Mouse (Mus musculus): ENCODE data around the gene Gm14139.
"Not testable (repeated sequence)": the region's sequence is repeated elsewhere in the genome, so short reads cannot be mapped to it uniquely, and the experiment has no call there.

The Gm14139 gene

GRCm38 (mm10) chr2:150181570-150181999, at the start of gene Gm14139:
TSS of gene Gm14139 (plus strand) at chr2:150181755.
- DNase-seq = not testable (repeated sequence)

GRCm38 (mm10) chr2:150132002-150132401, 49.6 kb upstream of the Gm14139 start:
- not testable (repeated sequence) for DNase-seq

- DNase-seq = no peak
Measured at GRCm38 (mm10) chr2:150132773-150133172, 48.8 kb upstream of the Gm14139 start.

- peak; percentile 85 for DNase-seq
Measured at GRCm38 (mm10) chr2:150136435-150136897, 45.1 kb upstream of the Gm14139 start, which contains the start of gene Zfp120. TSS of gene Zfp120 (minus strand) at chr2:150136708.

GRCm38 (mm10) chr2:150166703-150167102, 14.9 kb upstream of the Gm14139 start:
- DNase-seq = no peak

GRCm38 (mm10) chr2:150173833-150174232, 7.7 kb upstream of the Gm14139 start:
- DNase-seq = no peak

GRCm38 (mm10) chr2:150179579-150179978, 2.0 kb upstream of the Gm14139 start, which contains the start of gene Gm10770:
TSS of gene Gm10770 (minus strand) at chr2:150179679.
- DNase-seq = not testable (repeated sequence)

- DNase-seq = not testable (repeated sequence)
Measured at GRCm38 (mm10) chr2:150181046-150181445, 509 bp upstream of the Gm14139 start.

- peak; percentile 43 for DNase-seq
Measured at GRCm38 (mm10) chr2:150217600-150218362, 36.2 kb downstream of the Gm14139 start, which contains the start of gene Zfp937. TSS of gene Zfp937 (plus strand) at chr2:150218073.

- DNase-seq = not testable (repeated sequence)
Measured at GRCm38 (mm10) chr2:150218363-150218725, 36.8 kb downstream of the Gm14139 start.

- DNase-seq = not testable (repeated sequence)
Measured at GRCm38 (mm10) chr2:150223263-150223662, 41.7 kb downstream of the Gm14139 start.
